Mouse (Mus musculus) hindbrain, postnatal 0 days (tissue): ENCODE results near the gene Sh3pxd2a. TPM values are rescaled to one million over a fixed set of nuclear protein-coding genes. Genes with fewer than 3 reads are reported as not detected.

Experiments
- ATAC-seq: fragments of 200-750 bp; cut with Nextera tagmentation; 2 replicates; pipeline ENCODE4 v1.8.0; 2017; ENCODE audit warnings: mild to moderate bottlenecking, moderate TSS enrichment, moderate library complexity
- DNase-seq: peaks from one replicate; pipeline ENCODE4 v3.0.0-alpha.2; 2015; ENCODE audit warnings: low spot score
- H3K27ac ChIP-seq: fragments of 300-500 bp; sonication (generic); 2 replicates; pipeline ENCODE4 v1.5.1; 2014; ENCODE audit warnings: mild to moderate bottlenecking
- H3K27me3 ChIP-seq: fragments of 300-500 bp; sonication (generic); 2 replicates; pipeline ENCODE4 v1.6.1; 2014; ENCODE audit warnings: low read length, mixed read lengths; ENCODE audit not compliant: insufficient read depth
- H3K36me3 ChIP-seq: fragments of 300-500 bp; sonication (generic); 2 replicates; pipeline ENCODE4 v1.6.1; 2014; ENCODE audit warnings: low read length, mixed read lengths; ENCODE audit not compliant: insufficient read depth
- H3K4me1 ChIP-seq: fragments of 300-500 bp; sonication (generic); 2 replicates; pipeline ENCODE4 v1.6.1; 2014; ENCODE audit warnings: antibody characterized with exemption, low read length, mixed read lengths; ENCODE audit not compliant: insufficient read depth
- H3K4me2 ChIP-seq: fragments of 300-500 bp; sonication (generic); 2 replicates; pipeline ENCODE4 v1.6.1; 2014; ENCODE audit warnings: low read depth, mild to moderate bottlenecking, low read length, moderate library complexity, mixed read lengths
- H3K4me3 ChIP-seq: fragments of 300-500 bp; sonication (generic); 2 replicates; pipeline ENCODE4 v1.5.1; 2014; ENCODE audit warnings: low read length
- H3K9ac ChIP-seq: fragments of 300-500 bp; sonication (generic); replicated peaks from 2 replicates; pipeline ENCODE4 v1.6.1; 2014; ENCODE audit warnings: mild to moderate bottlenecking, low read length, moderate library complexity, mixed read lengths
- H3K9me3 ChIP-seq: fragments of 300-500 bp; sonication (generic); 2 replicates; pipeline ENCODE4 v1.6.1; 2016; ENCODE audit warnings: low read length, mixed read lengths
- CTCF ChIP-seq: IDR thresholded peaks from 2 replicates; pipeline ENCODE4 v1.5.1; 2016; ENCODE audit warnings: antibody characterized with exemption, control low read depth, low read depth
- WGBS: fragments of 180-500 bp; shearing (Covaris S2); extraction: QIAGEN DNeasy Blood & Tissue Kit; methylation state at CpG from one replicate; pipeline ENCODE4 v1.1.7; 2014; 5-methylcytosine and 5-hydroxymethylcytosine counted together
- polyA plus RNA-seq: library from polyadenylated mRNA; unstranded; fragments of >200 nt; fragmentation: Nextera tagmentation; extraction: Ambion mirVana; gene quantifications from 2 replicates; pipeline ENCODE4 v1.2.1, GENCODE M21; 2015
- total RNA-seq: library from RNA; depleted of rRNA; stranded (reverse); fragments of >200 nt; gene quantifications from 2 replicates; pipeline ENCODE4 v1.2.3, GENCODE M21; 2014

The Sh3pxd2a gene
- total and polyA plus RNA-seq, 2 experiments from 2014 or later = 1.8 to 25.5 TPM

GRCm38 (mm10) chr19:47314076-47314941 is 149.9 kb downstream of the Sh3pxd2a start:
- Histone ChIP-seq H3K27me3 (no peaks in the 10 kb centered on the region), H3K9ac (peak overlapping the region; percentile 51), H3K9me3 (no peaks in the 10 kb centered on the region), H3K36me3 (no peaks in the 10 kb centered on the region), H3K4me1 (peaks cover 38% of the 10 kb centered on the region), H3K27ac (peak overlapping the region; percentile 75), H3K4me3 (peak overlapping the region; percentile 18; the same call in 1 of the 2 replicates), H3K4me2 (peak overlapping the region; percentile 49)
- DNase-seq (no peak), ATAC-seq (peak; percentile 14; the same call in 1 of the 2 replicates)
- WGBS = 14% methylated on average over 43 of the region's 49 CpGs
- TF ChIP-seq CTCF = no peak

- WGBS = 13% methylated on average over 11 of the region's 11 CpGs
- Histone ChIP-seq H3K4me1 (peaks cover 38% of the 10 kb centered on the region), H3K36me3 (no peaks in the 10 kb centered on the region), H3K9ac (peak overlapping the region; percentile 51; the same call in 1 of the 2 replicates), H3K27ac (peak overlapping the region; percentile 75), H3K9me3 (no peaks in the 10 kb centered on the region), H3K4me3 (peak overlapping the region; percentile 18; the same call in 1 of the 2 replicates), H3K27me3 (no peaks in the 10 kb centered on the region), H3K4me2 (peak overlapping the region; percentile 49)
- DNase-seq (peak; percentile 70), ATAC-seq (peak; percentile 58)
- TF ChIP-seq CTCF = 0 out of 2 replicates have a peak, but pooled peaks have one; percentile 1
Observed at GRCm38 (mm10) chr19:47313387-47314075, 150.7 kb downstream of the Sh3pxd2a start.

- H3K4me2 ChIP-seq = no peak overlapping the region
- H3K27ac ChIP-seq = no peak overlapping the region
- H3K36me3 ChIP-seq = no peaks in the 10 kb centered on the region
- H3K9ac ChIP-seq = no peak overlapping the region
- no peak for DNase-seq
- H3K27me3 ChIP-seq = no peaks in the 10 kb centered on the region
- no peaks in the 10 kb centered on the region for H3K9me3 ChIP-seq
- no peak for ATAC-seq
- H3K4me1 ChIP-seq = peaks cover 20% of the 10 kb centered on the region; the same call in 1 of the 2 replicates
- no peak for TF ChIP-seq CTCF
- no peak overlapping the region for H3K4me3 ChIP-seq
- WGBS = 84% methylated on average over 4 of the region's 4 CpGs
Observed at GRCm38 (mm10) chr19:47311162-47311561, 153.0 kb downstream of the Sh3pxd2a start.

- Histone ChIP-seq H3K4me2 (no peak overlapping the region), H3K27me3 (no peaks in the 10 kb centered on the region), H3K9me3 (no peaks in the 10 kb centered on the region), H3K4me1 (peaks cover 16% of the 10 kb centered on the region; the same call in 1 of the 2 replicates), H3K27ac (no peak overlapping the region), H3K4me3 (no peak overlapping the region), H3K36me3 (no peaks in the 10 kb centered on the region), H3K9ac (no peak overlapping the region)
- TF ChIP-seq CTCF = no peak
- DNase-seq (no peak), ATAC-seq (no peak)
- WGBS = 94% methylated on average over 12 of the region's 12 CpGs
Observed at GRCm38 (mm10) chr19:47309824-47310223, 154.4 kb downstream of the Sh3pxd2a start.

- 90% methylated on average over 8 of the region's 8 CpGs for WGBS
- peaks cover 8% of the 10 kb centered on the region for H3K4me1 ChIP-seq
- H3K9ac ChIP-seq = no peak overlapping the region
- ATAC-seq (no peak), DNase-seq (no peak)
- H3K27ac ChIP-seq = no peak overlapping the region
- no peaks in the 10 kb centered on the region for H3K27me3 ChIP-seq
- TF ChIP-seq CTCF = no peak
- no peak overlapping the region for H3K4me2 ChIP-seq
- H3K36me3 ChIP-seq = no peaks in the 10 kb centered on the region
- H3K9me3 ChIP-seq = no peaks in the 10 kb centered on the region
- H3K4me3 ChIP-seq = no peak overlapping the region
Observed at GRCm38 (mm10) chr19:47306917-47307315, 157.3 kb downstream of the Sh3pxd2a start.

GRCm38 (mm10) chr19:47306128-47306916 is 157.9 kb downstream of the Sh3pxd2a start:
- no peaks in the 10 kb centered on the region for H3K9me3 ChIP-seq

More at GRCm38 (mm10) chr19:47306128-47306916, 157.9 kb downstream of the Sh3pxd2a start:
- TF ChIP-seq CTCF = no peak
- ATAC-seq = no peak
- H3K4me2 ChIP-seq = no peak overlapping the region
- no peak for DNase-seq
- H3K36me3 ChIP-seq = no peaks in the 10 kb centered on the region
- H3K4me1 ChIP-seq = peaks cover 14% of the 10 kb centered on the region
- no peak overlapping the region for H3K9ac ChIP-seq
- no peak overlapping the region for H3K4me3 ChIP-seq
- 92% methylated on average over 14 of the region's 14 CpGs for WGBS
- no peaks in the 10 kb centered on the region for H3K27me3 ChIP-seq
- no peak overlapping the region for H3K27ac ChIP-seq
